Mouse (Mus musculus) heart, embryonic 16.5 days (tissue): ENCODE measurements around the gene Rhoc. TPM values are rescaled to one million over a fixed set of nuclear protein-coding genes. Genes with fewer than 3 reads are reported as not detected.

ENCODE experiments used
- ATAC-seq: fragments of 200-750 bp; cut with Nextera tagmentation; replicated peaks from 2 replicates; pipeline ENCODE4 v1.8.0; 2017; ENCODE audit warnings: moderate number of reproducible peaks; ENCODE audit not compliant: insufficient read depth, low FRiP score; ENCODE audit errors: extremely low read depth
- H3K27ac ChIP-seq: fragments of 300-500 bp; sonication (generic); 2 replicates; pipeline ENCODE4 v1.5.1; 2014; ENCODE audit warnings: mild to moderate bottlenecking, low read length, control low read depth, moderate library complexity
- H3K27me3 ChIP-seq: fragments of 300-500 bp; sonication (generic); 2 replicates; pipeline ENCODE4 v1.6.1; 2014; ENCODE audit warnings: low read length, mixed read lengths; ENCODE audit not compliant: control insufficient read depth, insufficient read depth
- H3K36me3 ChIP-seq: fragments of 300-500 bp; sonication (generic); 2 replicates; pipeline ENCODE4 v1.6.1; 2014; ENCODE audit not compliant: control insufficient read depth, insufficient read depth
- H3K4me1 ChIP-seq: fragments of 300-500 bp; sonication (generic); 2 replicates; pipeline ENCODE4 v1.6.1; 2014; ENCODE audit warnings: low read length, mixed read lengths; ENCODE audit not compliant: control insufficient read depth, insufficient read depth
- H3K4me2 ChIP-seq: fragments of 300-500 bp; sonication (generic); 2 replicates; pipeline ENCODE4 v1.6.1; 2014; ENCODE audit warnings: low read depth, mild to moderate bottlenecking, control low read depth, low read length
- H3K4me3 ChIP-seq: fragments of 300-500 bp; sonication (generic); 2 replicates; pipeline ENCODE4 v1.5.1; 2014; ENCODE audit warnings: mild to moderate bottlenecking, control low read depth, low read length
- H3K9ac ChIP-seq: fragments of 300-500 bp; sonication (generic); 2 replicates; pipeline ENCODE4 v1.6.1; 2014; ENCODE audit warnings: low read length, control low read depth
- H3K9me3 ChIP-seq: fragments of 300-500 bp; sonication (generic); replicated peaks from 2 replicates; pipeline ENCODE4 v1.6.1; 2016; ENCODE audit warnings: low read length; ENCODE audit not compliant: control insufficient read depth
- WGBS: fragments of 180-500 bp; shearing (Covaris S2); extraction: QIAGEN DNeasy Blood & Tissue Kit; methylation state at CpG from one replicate; pipeline ENCODE4 v1.1.7; 2014; 5-methylcytosine and 5-hydroxymethylcytosine counted together
- polyA plus RNA-seq: library from polyadenylated mRNA; unstranded; fragments of >200 nt; fragmentation: Nextera tagmentation; extraction: Ambion mirVana; gene quantifications from 2 replicates; pipeline ENCODE4 v1.2.1, GENCODE M21; 2015

Gene Rhoc
- polyA plus RNA-seq, 1 experiment from 2014 or later = 165 TPM

DNA sequence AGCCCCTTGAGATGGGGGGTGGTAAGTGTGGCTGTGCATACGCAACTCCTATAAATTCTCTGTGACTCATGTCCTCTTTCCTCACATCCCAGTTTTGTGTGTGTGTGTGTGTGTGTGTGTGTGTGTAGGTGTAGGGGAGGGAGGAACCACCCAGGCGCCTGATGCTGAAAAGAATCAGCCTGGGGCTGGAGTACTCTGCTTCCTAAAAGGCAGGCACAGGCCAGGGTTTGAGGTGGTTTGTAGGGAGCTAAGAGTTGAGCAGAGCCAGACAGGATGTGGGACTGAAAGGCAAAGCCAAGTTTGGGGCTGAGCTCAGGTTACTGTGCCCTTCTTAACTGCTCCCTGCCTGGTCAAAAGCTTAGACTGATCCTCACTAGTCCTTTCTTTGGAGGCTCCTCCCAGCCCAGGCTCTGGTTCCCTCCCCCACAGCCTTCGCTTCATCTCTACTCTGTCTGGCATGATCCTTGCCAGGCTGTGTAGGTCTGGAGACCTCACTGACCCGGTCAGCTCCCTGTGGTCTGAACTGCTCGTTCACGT lies 2.3 kb downstream of the Rhoc start:
- H3K27me3 ChIP-seq = no peaks in the 10 kb centered on the region
- H3K9me3 ChIP-seq = no peaks in the 10 kb centered on the region
- peaks cover 60% of the 10 kb centered on the region for H3K4me1 ChIP-seq
- H3K4me3 ChIP-seq = peak overlapping the region; percentile 83
- WGBS = 17% methylated on average over 6 of the region's 6 CpGs
- H3K4me2 ChIP-seq = peak overlapping the region; percentile 82
- H3K9ac ChIP-seq = peak overlapping the region; percentile 88
- H3K27ac ChIP-seq = peak overlapping the region; percentile 86
- peaks cover 13% of the 10 kb centered on the region for H3K36me3 ChIP-seq
- no peak for ATAC-seq

DNA sequence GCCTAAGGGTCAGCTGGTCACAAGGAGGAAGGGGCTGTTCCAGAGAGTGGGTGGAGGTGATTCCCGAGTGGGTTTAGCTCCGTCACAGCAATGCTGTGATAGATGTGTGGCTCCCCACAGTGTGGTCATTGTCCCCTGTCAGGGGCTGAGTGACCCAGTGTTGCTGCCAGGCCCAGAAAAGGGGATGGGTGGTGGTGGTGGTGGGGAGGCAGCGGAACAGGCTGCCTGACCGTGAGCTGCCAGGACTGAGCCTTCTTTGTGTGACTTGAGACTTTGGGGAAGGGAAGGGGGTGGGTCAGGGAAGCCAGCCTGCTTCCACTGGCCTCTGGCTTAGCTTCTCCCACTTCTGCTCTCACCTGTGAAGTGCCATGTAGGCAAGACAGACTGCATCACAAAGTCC lies 2.8 kb downstream of the Rhoc start:
- peaks cover 65% of the 10 kb centered on the region for H3K4me1 ChIP-seq
- H3K27ac ChIP-seq = peak overlapping the region; percentile 86
- WGBS = 29% methylated on average over 4 of the region's 4 CpGs
- H3K4me2 ChIP-seq = peak overlapping the region; percentile 82
- peak overlapping the region; percentile 83 for H3K4me3 ChIP-seq
- H3K36me3 ChIP-seq = peaks cover 19% of the 10 kb centered on the region
- peak overlapping the region; percentile 88 for H3K9ac ChIP-seq
- ATAC-seq = no peak
- no peaks in the 10 kb centered on the region for H3K27me3 ChIP-seq
- no peaks in the 10 kb centered on the region for H3K9me3 ChIP-seq

DNA sequence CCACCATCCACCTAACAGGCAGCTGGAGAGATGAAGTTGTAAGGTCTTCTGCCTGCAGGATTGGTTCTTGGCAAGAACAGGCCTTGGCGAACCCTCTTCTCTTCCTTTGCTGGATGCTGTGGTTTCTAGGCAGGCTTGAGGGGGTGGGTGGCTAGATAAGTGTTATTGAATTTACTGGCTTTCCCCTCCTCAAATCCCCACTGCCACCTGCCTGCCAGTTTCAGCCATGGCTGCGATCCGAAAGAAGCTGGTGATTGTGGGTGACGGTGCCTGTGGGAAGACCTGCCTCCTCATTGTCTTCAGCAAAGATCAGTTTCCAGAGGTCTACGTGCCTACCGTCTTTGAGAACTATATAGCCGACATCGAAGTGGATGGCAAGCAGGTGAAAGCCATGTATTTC lies 3.5 kb downstream of the Rhoc start:
- no peaks in the 10 kb centered on the region for H3K27me3 ChIP-seq
- H3K4me2 ChIP-seq = peak overlapping the region; percentile 82
- H3K9ac ChIP-seq = no peak overlapping the region
- H3K4me1 ChIP-seq = peaks cover 68% of the 10 kb centered on the region
- peaks cover 24% of the 10 kb centered on the region for H3K36me3 ChIP-seq
- H3K27ac ChIP-seq = no peak overlapping the region; the same call in 1 of the 2 replicates
- no peaks in the 10 kb centered on the region for H3K9me3 ChIP-seq
- WGBS = 87% methylated on average over 8 of the region's 8 CpGs
- H3K4me3 ChIP-seq = peak overlapping the region; percentile 83; the same call in 1 of the 2 replicates
- no peak for ATAC-seq

DNA sequence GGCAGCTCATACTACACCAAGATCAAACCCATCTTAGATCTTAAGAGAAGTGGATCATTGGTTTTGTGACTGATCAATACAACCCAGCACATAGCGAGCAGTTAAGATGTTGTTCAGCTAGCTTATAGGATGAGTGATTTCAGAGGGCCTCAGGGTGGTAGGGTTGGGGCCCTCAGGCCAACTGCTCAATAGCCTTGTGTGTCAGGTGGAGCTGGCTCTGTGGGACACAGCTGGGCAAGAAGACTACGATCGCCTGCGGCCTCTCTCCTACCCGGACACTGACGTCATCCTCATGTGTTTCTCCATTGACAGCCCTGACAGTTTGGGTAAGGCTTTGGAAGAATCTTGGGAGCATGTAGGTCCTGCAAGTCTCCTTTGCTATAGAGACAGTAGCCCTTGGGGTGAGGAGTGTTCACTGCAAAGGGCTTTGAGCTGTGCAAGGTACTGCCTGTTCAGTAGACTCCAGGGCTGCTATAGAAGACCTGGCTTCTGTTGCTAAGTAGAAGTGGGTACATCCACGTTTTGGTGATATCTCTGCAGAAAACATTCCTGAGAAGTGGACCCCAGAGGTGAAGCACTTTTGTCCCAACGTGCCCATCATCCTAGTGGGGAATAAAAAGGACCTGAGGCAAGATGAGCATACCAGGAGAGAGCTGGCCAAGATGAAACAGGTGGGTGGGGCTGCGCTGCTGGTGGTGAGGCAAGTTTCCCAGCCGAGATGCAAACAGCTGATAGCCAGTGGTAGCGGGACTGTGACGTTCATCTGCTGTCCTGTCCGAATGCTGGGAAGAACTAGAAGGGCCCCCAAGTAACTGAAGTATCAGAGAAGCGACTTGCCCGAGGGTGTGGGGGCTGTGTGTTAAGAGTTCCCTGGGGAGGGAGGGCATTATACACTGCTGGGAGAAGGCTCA lies 4.4 kb downstream of the Rhoc start:
- peaks cover 68% of the 10 kb centered on the region for H3K4me1 ChIP-seq
- peaks cover 32% of the 10 kb centered on the region for H3K36me3 ChIP-seq
- no peak overlapping the region for H3K27ac ChIP-seq
- 53% methylated on average over 15 of the region's 15 CpGs for WGBS
- ATAC-seq = no peak
- 0 out of 2 replicates have a peak overlapping the region, but pooled peaks have one; percentile 82 for H3K4me2 ChIP-seq
- no peak overlapping the region for H3K9ac ChIP-seq
- no peaks in the 10 kb centered on the region for H3K9me3 ChIP-seq
- H3K4me3 ChIP-seq = no peak overlapping the region
- H3K27me3 ChIP-seq = no peaks in the 10 kb centered on the region

DNA sequence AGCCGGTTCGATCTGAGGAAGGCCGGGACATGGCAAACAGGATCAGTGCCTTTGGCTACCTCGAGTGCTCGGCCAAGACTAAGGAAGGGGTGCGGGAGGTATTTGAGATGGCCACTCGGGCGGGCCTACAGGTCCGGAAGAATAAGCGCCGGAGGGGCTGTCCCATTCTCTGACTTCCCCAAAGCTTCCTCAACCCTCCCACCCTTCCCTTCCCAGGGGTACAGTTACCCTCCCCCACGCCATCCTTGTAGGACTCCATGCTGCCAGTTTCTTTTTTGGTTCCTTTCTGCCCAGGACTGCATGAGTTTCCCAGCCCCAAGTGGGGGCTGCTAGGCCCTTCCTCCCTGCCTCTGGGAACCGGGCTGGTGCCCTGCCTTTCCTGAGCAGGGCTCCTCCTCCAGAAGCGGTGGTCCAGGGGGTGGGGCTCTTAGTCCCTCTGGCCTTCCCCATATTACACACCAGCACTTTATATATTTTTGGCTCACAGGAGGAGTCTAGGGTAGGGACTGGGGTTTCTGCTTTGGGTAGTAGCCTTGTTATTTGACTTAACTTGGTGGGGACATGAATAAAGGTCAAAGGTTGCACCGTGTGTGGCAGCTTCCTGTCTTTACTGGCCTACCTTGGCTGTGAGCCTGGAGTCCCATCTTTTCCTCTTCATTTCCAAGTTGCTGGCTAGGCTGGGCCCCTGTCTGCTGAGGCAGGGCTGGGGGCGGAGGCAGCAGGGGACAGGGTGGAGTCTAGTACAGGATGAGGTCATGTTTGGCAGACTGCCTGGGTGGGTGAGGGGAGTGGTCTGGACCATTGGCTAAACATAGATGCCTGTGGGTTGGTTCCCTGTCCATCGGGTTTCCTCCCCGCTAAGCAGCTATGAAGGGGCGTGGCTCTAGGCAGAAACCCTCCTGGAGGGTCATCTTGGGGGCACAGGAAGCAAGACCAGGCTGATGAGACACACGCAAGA lies 6.0 kb downstream of the Rhoc start:
- H3K4me3 ChIP-seq = no peak overlapping the region
- WGBS = 35% methylated on average over 20 of the region's 20 CpGs
- H3K4me2 ChIP-seq = peak overlapping the region; percentile 33
- no peaks in the 10 kb centered on the region for H3K27me3 ChIP-seq
- H3K9me3 ChIP-seq = no peaks in the 10 kb centered on the region
- H3K27ac ChIP-seq = peak overlapping the region; percentile 93
- peaks cover 36% of the 10 kb centered on the region for H3K36me3 ChIP-seq
- peak; percentile 94 for ATAC-seq
- peaks cover 63% of the 10 kb centered on the region for H3K4me1 ChIP-seq
- H3K9ac ChIP-seq = peak overlapping the region; percentile 50

DNA sequence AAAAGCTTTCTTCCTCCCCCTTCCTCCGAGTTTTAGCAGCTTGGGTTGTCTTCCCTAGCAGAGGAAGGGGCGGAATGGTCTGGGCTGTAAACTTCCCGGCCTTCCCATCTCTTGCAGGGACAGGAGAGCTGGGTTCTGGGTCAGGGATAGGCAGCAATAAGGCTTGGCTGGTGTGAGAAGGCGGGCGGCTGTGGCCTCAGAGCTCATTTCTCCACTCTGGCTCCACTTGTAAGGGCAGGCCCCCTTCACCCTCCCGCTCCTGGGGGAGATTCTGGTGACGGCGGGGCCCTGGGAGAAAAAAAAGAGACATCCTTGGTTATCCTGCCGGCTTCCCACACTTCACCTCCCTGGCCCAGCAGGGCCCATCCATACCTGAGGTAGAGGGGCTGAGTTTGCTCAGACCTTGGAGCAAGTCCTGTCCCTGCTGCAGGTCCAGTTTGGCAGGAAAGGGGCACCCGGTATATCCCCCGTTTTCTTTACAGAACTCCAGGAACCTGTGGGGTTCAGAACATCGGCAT lies 6.8 kb downstream of the Rhoc start:
- Histone ChIP-seq H3K4me2 (no peak overlapping the region), H3K4me3 (no peak overlapping the region), H3K27ac (peak overlapping the region; percentile 64), H3K4me1 (peaks cover 61% of the 10 kb centered on the region), H3K36me3 (peaks cover 43% of the 10 kb centered on the region), H3K27me3 (no peaks in the 10 kb centered on the region), H3K9me3 (no peaks in the 10 kb centered on the region), H3K9ac (no peak overlapping the region)
- 45% methylated on average over 12 of the region's 12 CpGs for WGBS
- ATAC-seq = no peak

DNA sequence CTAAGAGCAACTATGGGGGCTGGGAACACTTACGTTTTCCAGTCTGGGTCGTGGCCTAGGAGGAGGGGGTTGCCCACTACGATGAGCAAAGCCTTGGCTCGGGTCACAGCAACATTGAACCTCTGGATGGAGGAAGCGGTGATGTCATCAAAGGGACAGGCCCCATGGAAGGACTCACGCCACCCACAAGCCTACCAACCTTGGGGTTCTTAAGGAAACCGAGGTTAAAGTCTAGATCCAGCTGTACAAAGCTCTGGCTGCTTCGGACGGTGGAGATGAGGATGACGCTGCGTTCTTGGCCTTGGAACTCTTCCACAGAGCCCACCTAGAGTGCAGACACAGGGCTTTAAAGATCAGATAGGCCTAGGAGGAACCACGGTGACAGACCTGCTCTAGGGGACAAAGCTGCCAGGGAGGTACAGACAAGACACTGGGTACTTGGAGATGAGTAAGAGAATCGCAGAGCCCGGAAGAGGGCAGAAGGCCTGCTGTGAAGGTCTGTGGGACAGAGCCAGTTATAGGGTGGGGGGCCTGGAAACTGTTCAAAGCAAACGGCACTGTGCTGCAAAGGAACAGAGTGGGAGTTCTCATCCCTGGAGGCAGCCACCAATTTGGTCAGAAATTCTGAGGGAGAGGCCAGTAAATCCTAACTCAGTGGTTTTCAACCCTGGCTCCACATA lies 7.6 kb downstream of the Rhoc start:
- Histone ChIP-seq H3K36me3 (peaks cover 51% of the 10 kb centered on the region), H3K4me3 (no peak overlapping the region), H3K9me3 (no peaks in the 10 kb centered on the region), H3K4me2 (no peak overlapping the region), H3K4me1 (peaks cover 53% of the 10 kb centered on the region), H3K27me3 (no peaks in the 10 kb centered on the region), H3K27ac (peak overlapping the region; percentile 22), H3K9ac (no peak overlapping the region)
- no peak for ATAC-seq
- 64% methylated on average over 15 of the region's 15 CpGs for WGBS

DNA sequence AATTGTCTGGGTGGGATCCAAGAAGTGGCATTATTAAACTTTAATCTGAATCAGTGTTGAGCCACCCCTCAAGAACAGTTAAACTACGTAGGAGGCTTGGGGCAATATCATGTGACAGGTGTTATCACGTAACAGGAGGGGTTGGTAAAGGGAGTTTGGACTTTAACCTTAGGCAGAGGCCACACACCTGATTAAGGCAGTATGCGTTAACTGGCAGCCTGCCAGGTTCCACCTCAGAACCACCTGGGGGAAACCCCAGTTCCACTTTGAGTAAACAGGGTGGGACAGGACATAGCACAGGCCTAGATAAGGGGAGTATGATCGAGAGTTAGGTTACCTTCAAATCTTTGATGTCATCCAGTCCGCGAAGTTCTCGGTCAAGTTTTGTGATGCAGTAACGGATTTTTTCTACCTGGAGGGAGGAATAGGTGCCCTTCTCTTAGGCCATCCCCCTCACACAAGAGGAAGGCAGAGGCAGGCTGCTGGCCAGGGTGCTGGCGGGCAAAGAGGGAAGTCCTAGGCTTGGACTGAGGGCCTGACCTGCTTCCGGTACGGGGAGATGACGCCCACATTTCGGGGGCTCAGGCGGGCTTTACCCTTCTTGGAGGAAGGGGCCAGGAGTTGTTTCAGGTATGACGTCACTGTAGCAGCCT lies 8.4 kb downstream of the Rhoc start:
- Histone ChIP-seq H3K9ac (no peak overlapping the region), H3K4me1 (peaks cover 45% of the 10 kb centered on the region), H3K4me2 (no peak overlapping the region), H3K27ac (no peak overlapping the region), H3K4me3 (no peak overlapping the region), H3K9me3 (no peaks in the 10 kb centered on the region), H3K36me3 (peaks cover 57% of the 10 kb centered on the region), H3K27me3 (no peaks in the 10 kb centered on the region)
- ATAC-seq = no peak
- WGBS = 67% methylated on average over 15 of the region's 15 CpGs
